Mouse (Mus musculus) small intestine, adult 2 months (tissue): ENCODE results near the gene Chchd10.

ENCODE experiments used
- CTCF ChIP-seq: fragments of 200-500 bp; IDR thresholded peaks from 2 replicates; pipeline ENCODE4 v1.5.1; 2012; ENCODE audit warnings: low read depth, mild to moderate bottlenecking, control low read depth, inconsistent platforms, low read length, moderate library complexity, mixed read lengths; ENCODE audit not compliant: insufficient replicate concordance, insufficient read length; ENCODE audit errors: extremely low read depth
- POLR2A ChIP-seq: fragments of 200-500 bp; IDR thresholded peaks from 2 replicates; pipeline ENCODE4 v1.6.1; 2012; ENCODE audit warnings: low read depth, mild to moderate bottlenecking, control low read depth, inconsistent platforms, low read length, moderate library complexity

GRCm38 (mm10) chr10:75930304-75930703 lies 2.6 kb upstream of the Chchd10 start:
- no peak for TF ChIP-seq POLR2A
- no peak for TF ChIP-seq CTCF
